Mouse (Mus musculus): ENCODE data around the gene Gm13090. TPM values are rescaled to one million over a fixed set of nuclear protein-coding genes. Genes with fewer than 3 reads are reported as not detected.
A peak's percentile ranks its signal among the peaks of the same experiment; 100 is the strongest.

Gene Gm13090
- polyA plus RNA-seq, 1 experiment from 2014 or later = not detected

DNA sequence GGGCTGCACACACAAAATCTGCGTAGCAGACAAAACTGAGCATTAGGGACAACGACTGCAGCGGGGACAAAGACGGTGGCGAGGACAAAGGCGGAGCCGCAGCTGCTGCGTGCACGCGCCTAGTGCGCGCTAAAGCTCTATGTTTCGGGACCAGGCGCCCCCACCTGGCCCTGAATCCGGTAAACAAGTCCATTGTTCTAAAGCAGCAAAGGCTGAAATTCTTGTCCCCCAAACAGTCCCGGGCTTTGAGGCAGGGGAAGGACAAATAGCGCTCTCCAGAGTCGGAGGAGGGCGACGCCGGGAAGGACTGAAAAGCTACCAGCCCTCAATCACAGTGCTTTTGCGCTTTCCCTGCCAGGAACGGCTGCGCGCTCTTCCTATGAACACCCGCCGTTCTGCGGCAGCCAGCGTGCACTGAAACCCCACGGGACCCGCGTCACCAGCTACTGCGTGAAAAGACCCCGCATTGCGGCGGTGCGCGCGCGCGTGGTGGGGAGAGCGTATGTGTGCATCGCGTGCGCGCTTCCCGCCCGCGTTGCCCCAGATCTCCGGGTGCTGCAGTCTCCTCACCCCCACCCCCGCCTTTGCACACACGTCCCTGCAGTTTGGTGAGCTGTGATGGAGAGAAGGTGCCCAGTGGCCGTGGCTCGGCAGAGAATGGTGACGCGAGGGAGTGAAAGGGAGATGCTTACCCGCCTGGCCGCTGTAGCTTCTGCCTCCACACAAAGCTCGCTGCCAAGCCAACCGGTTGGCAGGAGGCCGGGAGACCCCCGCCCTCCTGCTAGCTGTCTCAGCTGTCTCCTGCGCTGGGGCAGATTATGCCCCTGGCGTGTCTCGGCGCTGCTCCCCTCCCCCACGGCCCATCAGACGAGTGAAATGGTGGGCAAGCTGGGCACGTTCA lies 39.5 kb downstream of the Gm13090 start:
- Histone ChIP-seq H3K4me1 (peaks cover 30% of the 10 kb centered on the region), H3K27me3 (no peaks in the 10 kb centered on the region), H3K4me2 (replicated peaks) (peak overlapping the region; percentile 73), H3K9me3 (no peaks in the 10 kb centered on the region), H3K4me3 (peak overlapping the region; percentile 67), H3K36me3 (peaks cover 3% of the 10 kb centered on the region; the same call in 1 of the 2 replicates), H3K27ac (peak overlapping the region; percentile 93), H3K9ac (peak overlapping the region; percentile 93)
- ATAC-seq (ENCODE audit: low FRiP score, low read depth) = peak; percentile 77
- under 1% methylated on average over 69 of the region's 69 CpGs for WGBS

DNA sequence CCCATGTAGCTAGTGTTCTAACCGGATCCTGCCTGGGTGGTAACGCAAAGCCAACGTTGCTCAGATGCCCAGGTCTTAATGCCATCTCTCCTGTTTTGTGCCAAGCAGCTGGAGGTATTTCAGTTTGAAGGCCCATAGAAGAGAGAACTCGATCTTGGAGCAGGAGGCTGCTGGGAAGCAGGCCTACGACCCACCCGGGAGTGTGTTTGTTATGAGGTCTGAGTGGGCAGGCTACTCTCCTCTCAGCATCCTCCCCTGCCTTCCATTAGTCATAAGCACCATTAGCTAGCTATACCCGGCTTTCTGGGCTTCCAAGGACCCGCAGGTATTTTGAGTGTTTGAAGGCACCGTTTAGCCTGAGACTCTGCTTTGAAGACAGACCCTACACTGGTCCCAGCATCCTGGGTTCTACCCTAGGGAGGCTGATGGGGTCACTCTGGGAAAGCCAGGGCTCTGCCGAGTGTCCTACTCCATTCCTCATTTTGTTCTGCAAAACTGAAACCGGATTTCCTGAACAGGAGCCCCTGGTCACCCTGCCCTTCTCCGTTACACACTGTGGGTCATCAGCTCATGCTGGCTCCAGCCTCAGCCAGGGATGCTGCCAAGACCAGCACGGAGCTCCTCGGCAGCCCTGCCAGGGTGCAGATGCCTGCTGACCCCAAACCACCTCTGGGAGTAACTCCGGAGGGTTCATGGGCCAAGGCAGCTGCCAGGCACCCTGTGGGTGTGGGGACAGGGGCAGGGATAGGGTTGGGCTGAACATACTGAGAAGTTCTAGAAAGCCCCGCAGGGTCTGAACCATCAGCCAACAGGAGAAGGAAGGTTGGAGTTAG lies 40.6 kb downstream of the Gm13090 start:
- Histone ChIP-seq H3K9ac (peak overlapping the region; percentile 93), H3K4me2 (replicated peaks) (peak overlapping the region; percentile 73), H3K27ac (peak overlapping the region; percentile 93), H3K27me3 (no peaks in the 10 kb centered on the region), H3K9me3 (no peaks in the 10 kb centered on the region), H3K36me3 (peaks cover 3% of the 10 kb centered on the region; the same call in 1 of the 2 replicates), H3K4me1 (peaks cover 30% of the 10 kb centered on the region), H3K4me3 (peak overlapping the region; percentile 67)
- no peak for ATAC-seq (ENCODE audit: low FRiP score, low read depth)
- WGBS = 66% methylated on average over 16 of the region's 16 CpGs

DNA sequence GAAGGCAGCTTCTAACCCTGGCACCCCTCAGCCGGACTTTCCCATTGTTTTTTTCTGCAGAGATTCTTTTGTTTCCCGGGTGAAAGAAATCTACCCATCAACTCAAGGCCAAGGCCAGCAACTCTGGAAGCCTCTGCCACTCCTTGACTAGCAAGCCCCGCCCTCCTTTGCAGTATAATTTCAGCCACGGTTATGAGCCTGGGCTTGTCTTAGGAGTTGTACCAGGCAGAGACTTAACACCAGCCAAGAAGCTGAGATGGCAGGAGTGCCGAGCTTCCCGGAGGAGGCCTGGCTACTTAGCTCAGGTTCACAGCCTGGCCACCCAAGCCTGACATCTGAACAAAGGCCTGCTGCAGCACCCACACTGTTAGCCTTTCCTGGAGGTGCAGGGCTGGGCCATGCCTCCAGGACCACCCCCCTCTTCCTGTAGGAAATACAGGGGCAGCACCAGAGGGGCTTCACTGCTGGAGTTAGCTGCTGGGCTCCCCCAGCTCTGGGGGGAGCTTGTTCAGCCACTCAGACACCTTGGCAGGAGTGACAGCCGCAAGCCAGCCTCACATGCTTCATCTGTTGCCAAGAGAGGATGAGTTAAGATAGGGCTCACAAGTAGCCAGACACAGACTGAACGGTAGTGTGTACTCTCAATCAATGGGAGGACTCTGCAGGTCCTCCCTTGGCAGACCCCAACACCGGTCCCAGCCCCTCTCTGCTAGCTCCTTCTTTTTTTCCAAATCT lies 41.6 kb downstream of the Gm13090 start:
- H3K9ac ChIP-seq = no peak overlapping the region
- H3K4me2 ChIP-seq (replicated peaks) = no peak overlapping the region
- 69% methylated on average over 9 of the region's 9 CpGs for WGBS
- no peak for ATAC-seq (ENCODE audit: low FRiP score, low read depth)
- no peaks in the 10 kb centered on the region for H3K36me3 ChIP-seq
- H3K27me3 ChIP-seq = no peaks in the 10 kb centered on the region
- H3K4me1 ChIP-seq = peaks cover 30% of the 10 kb centered on the region
- H3K9me3 ChIP-seq = no peaks in the 10 kb centered on the region
- H3K4me3 ChIP-seq = no peak overlapping the region
- H3K27ac ChIP-seq = no peak overlapping the region

DNA sequence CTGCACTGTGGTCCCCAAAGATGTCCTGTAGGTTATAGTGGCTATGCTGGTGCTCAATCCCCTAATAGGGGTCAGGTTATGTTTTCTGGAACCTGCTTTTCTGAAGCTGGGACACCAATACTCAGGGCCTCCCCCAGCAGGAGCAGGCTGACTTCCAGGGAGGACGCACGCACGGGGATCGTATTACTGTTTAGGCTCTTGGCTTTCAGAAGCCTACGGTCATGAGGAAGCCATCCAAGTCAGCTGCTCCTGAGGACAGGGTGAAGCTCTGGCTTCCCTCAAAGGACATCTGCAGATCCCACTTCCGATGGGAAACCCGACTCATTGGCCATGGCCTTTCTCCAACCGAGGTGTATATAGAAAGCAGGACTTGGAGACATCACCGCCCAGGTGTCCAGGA lies 43.1 kb downstream of the Gm13090 start:
- no peak for ATAC-seq (ENCODE audit: low FRiP score, low read depth)
- H3K36me3 ChIP-seq = no peaks in the 10 kb centered on the region
- 53% methylated on average over 9 of the region's 9 CpGs for WGBS
- H3K9me3 ChIP-seq = no peaks in the 10 kb centered on the region
- H3K27ac ChIP-seq = no peak overlapping the region; the same call in 1 of the 2 replicates
- no peak overlapping the region for H3K9ac ChIP-seq
- H3K4me3 ChIP-seq = no peak overlapping the region
- no peak overlapping the region for H3K4me2 ChIP-seq (replicated peaks)
- H3K27me3 ChIP-seq = no peaks in the 10 kb centered on the region
- peaks cover 26% of the 10 kb centered on the region for H3K4me1 ChIP-seq

GRCm38 (mm10) chr4:151133760-151134159 lies 44.4 kb downstream of the Gm13090 start:
- WGBS = 65% methylated on average over 4 of the region's 4 CpGs
- ATAC-seq (ENCODE audit: low FRiP score, low read depth) = no peak
- H3K27me3 ChIP-seq = peaks cover 7% of the 10 kb centered on the region; the same call in 1 of the 2 replicates
- H3K36me3 ChIP-seq = no peaks in the 10 kb centered on the region
- no peak overlapping the region for H3K4me3 ChIP-seq
- no peak overlapping the region for H3K4me2 ChIP-seq (replicated peaks)
- H3K27ac ChIP-seq = no peak overlapping the region
- no peak overlapping the region for H3K9ac ChIP-seq
- no peaks in the 10 kb centered on the region for H3K9me3 ChIP-seq
- peaks cover 23% of the 10 kb centered on the region for H3K4me1 ChIP-seq

- Histone ChIP-seq H3K9me3 (no peaks in the 10 kb centered on the region), H3K36me3 (no peaks in the 10 kb centered on the region), H3K27me3 (peaks cover 24% of the 10 kb centered on the region), H3K4me2 (replicated peaks) (no peak overlapping the region), H3K27ac (no peak overlapping the region), H3K9ac (no peak overlapping the region), H3K4me1 (peaks cover 23% of the 10 kb centered on the region), H3K4me3 (no peak overlapping the region)
- WGBS = 81% methylated on average over 8 of the region's 8 CpGs
- no peak for ATAC-seq (ENCODE audit: low FRiP score, low read depth)
These were observed 46.1 kb downstream of the Gm13090 start for GRCm38 (mm10) chr4:151135491-151135890.

- Histone ChIP-seq H3K4me3 (no peak overlapping the region), H3K27me3 (peaks cover 34% of the 10 kb centered on the region), H3K9ac (no peak overlapping the region), H3K4me2 (replicated peaks) (no peak overlapping the region), H3K4me1 (peaks cover 25% of the 10 kb centered on the region), H3K27ac (no peak overlapping the region), H3K36me3 (no peaks in the 10 kb centered on the region), H3K9me3 (no peaks in the 10 kb centered on the region)
- WGBS = 45% methylated on average over 5 of the region's 5 CpGs
- ATAC-seq (ENCODE audit: low FRiP score, low read depth) = no peak
These were observed 48.3 kb downstream of the Gm13090 start for GRCm38 (mm10) chr4:151137701-151138100.

DNA sequence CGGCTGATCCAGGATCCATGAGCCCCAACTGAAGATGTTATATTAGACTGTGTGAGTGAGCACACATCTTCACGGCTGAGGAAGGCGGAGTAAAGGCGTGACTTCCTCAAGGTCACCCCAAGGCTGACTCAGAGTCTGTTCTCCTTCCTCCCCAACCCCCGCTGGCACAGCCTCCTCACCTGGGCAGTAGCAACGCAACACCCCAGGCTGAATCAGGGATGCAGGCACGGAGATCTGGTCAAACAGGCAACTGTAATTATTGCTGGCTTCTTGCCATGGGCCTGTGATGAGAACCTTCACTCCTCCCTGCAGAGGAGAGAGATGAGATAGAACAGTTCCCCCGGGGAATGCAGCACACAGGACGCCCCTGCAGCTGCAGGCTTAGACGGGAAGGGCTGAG lies 48.8 kb downstream of the Gm13090 start:
- Histone ChIP-seq H3K36me3 (no peaks in the 10 kb centered on the region), H3K27me3 (peaks cover 34% of the 10 kb centered on the region), H3K9ac (no peak overlapping the region), H3K9me3 (no peaks in the 10 kb centered on the region), H3K4me2 (replicated peaks) (no peak overlapping the region), H3K4me3 (no peak overlapping the region), H3K4me1 (peaks cover 25% of the 10 kb centered on the region), H3K27ac (no peak overlapping the region)
- WGBS = 18% methylated on average over 10 of the region's 10 CpGs
- no peak for ATAC-seq (ENCODE audit: low FRiP score, low read depth)

DNA sequence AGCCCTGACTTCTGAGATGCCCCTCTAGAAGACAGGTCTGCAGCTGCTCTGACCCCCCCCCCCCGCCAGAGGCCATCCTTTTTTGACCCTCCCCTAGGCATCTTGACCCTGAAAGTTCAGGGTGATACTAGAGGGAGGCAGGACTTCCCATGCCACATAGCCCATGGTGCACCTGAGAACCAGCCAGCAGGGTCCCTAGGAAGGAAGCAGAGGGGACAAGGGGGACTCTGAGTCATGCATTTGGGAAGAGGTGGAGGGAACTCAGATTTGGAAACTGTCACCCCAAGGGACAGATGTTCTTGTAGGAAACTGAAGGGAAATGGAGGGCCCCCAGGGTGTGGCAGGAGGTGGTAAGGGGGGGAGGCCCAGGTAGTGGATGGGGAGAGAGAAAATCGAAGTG lies 49.2 kb downstream of the Gm13090 start:
- ATAC-seq (ENCODE audit: low FRiP score, low read depth) = no peak
- no peak overlapping the region for H3K4me3 ChIP-seq
- peaks cover 34% of the 10 kb centered on the region for H3K27me3 ChIP-seq
- 16% methylated on average over 2 of the region's 2 CpGs for WGBS
- H3K4me2 ChIP-seq (replicated peaks) = no peak overlapping the region
- H3K9me3 ChIP-seq = no peaks in the 10 kb centered on the region
- H3K4me1 ChIP-seq = peaks cover 25% of the 10 kb centered on the region
- H3K27ac ChIP-seq = no peak overlapping the region
- H3K36me3 ChIP-seq = no peaks in the 10 kb centered on the region
- no peak overlapping the region for H3K9ac ChIP-seq

GRCm38 (mm10) chr4:151139053-151139840 lies 49.9 kb downstream of the Gm13090 start:
- Histone ChIP-seq H3K4me1 (peaks cover 25% of the 10 kb centered on the region), H3K36me3 (no peaks in the 10 kb centered on the region), H3K9ac (0 out of 2 replicates have a peak overlapping the region, but pooled peaks have one; percentile 31), H3K4me2 (replicated peaks) (peak overlapping the region; percentile 54), H3K27ac (no peak overlapping the region), H3K27me3 (peaks cover 34% of the 10 kb centered on the region), H3K4me3 (peak overlapping the region; percentile 18), H3K9me3 (peaks cover 6% of the 10 kb centered on the region; the same call in 1 of the 2 replicates)
- ATAC-seq (ENCODE audit: low FRiP score, low read depth) = peak; percentile 35; the same call in 1 of the 2 replicates
- WGBS = 7% methylated on average over 20 of the region's 20 CpGs
